Mouse (Mus musculus) brown adipose tissue, adult 24 weeks (tissue): ENCODE measurements around the gene Pphln1. TPM values are rescaled to one million over a fixed set of nuclear protein-coding genes. Genes with fewer than 3 reads are reported as not detected.

Experiments
- H3K27ac ChIP-seq: fragments of 200-500 bp; replicated peaks from 2 replicates; pipeline ENCODE4 v1.5.1; 2012; ENCODE audit warnings: low read depth, mild to moderate bottlenecking, low read length
- H3K4me1 ChIP-seq: fragments of 200-500 bp; 2 replicates; pipeline ENCODE4 v1.6.1; 2012; ENCODE audit warnings: low read length, mixed read lengths; ENCODE audit not compliant: control insufficient read depth, insufficient read depth, insufficient read length
- H3K4me3 ChIP-seq: fragments of 200-500 bp; 2 replicates; pipeline ENCODE4 v1.5.1; 2012; ENCODE audit warnings: low read depth, mild to moderate bottlenecking, low read length, moderate library complexity; ENCODE audit not compliant: insufficient read depth
- polyA plus RNA-seq: library from polyadenylated mRNA; stranded (reverse); fragments of >200 nt; gene quantifications from 2 replicates; pipeline ENCODE4 v1.2.4, GENCODE M21; 2012; ENCODE audit not compliant: missing spikeins, insufficient read depth, insufficient read length

Pphln1 gene
- polyA plus RNA-seq, 1 experiment = 19.5 TPM

DNA sequence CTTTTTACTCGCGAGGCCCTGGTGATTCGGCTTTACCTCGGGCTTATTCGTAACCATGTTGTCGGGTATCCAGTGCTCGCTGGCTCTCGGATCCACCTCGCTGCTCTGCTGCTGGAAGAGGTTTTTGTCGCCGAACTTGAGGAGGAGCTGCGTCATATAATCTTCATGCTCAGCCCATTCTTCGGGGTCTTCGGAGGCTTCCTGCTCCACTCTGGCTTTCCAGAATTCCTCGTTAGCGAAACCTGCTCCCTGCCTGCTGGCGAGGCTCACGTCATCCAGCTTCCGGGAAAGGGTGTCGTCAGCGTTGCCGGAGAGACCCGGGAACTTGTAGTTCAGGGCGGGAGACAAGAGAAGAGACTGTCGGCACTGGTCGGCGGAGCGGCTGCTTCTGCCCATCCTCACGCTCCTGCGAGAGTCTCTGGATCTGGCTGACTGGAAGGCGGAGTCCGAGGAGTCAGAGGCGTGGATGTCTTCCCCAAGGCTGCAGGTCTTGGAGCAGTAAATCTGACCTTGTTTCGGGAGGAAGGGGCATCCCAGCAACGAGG, 105.1 kb downstream of the Pphln1 start:
- Histone ChIP-seq H3K4me3 (no peak overlapping the region), H3K27ac (no peak overlapping the region), H3K4me1 (no peaks in the 10 kb centered on the region)

DNA sequence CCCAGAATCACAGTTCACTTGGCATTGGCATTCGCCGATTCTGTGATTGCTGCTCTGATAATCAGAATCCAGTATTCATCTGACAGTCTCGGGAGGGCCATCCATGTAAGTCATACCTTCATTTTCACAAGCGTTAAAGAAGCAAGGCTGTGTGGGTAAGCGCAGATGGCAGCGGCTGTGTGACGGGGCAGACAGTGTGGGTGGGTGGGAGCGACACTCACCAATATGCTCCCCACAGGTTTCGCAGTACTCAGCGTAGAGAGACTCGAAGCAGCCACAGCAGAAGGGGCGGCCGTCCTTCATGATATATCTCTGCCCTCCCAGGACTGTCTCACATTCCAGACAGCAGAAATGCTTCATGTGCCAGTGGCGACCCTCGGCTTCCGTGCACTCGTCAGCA, 106.7 kb downstream of the Pphln1 start:
- Histone ChIP-seq H3K27ac (no peak overlapping the region), H3K4me1 (no peaks in the 10 kb centered on the region), H3K4me3 (no peak overlapping the region)

DNA sequence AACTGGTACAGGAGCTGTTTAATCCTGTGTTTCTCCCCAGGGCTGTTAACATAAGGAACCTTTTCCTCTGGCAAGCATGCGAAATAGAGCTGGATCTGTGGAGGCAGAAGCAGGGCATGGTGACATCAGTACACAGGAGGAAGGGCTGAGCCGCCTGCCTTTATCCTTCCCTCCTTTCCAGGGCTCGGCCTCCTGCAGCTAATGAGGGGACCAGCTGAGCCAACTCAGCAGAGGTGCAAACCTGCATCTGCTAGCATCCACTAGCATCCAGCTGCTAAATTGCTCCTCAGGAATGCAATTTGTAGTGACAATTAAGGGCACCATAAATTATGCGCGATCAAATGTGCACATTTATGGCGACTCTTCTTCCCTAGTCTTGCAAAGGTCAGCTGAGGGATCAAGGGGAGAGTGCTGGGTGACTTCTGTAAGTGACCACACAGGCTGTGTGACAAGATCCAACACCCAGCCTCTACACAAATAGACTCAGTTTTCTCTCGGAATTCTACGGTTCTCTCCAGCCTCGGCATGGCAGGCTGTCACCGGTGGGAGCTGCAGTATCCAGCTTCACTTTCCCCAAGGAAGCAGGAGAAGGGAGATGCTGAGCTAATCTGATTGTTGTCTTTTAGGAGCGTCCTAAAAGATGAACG, 112.7 kb downstream of the Pphln1 start:
- no peak overlapping the region for H3K4me3 ChIP-seq
- no peak overlapping the region for H3K27ac ChIP-seq
- H3K4me1 ChIP-seq = peaks cover 11% of the 10 kb centered on the region

DNA sequence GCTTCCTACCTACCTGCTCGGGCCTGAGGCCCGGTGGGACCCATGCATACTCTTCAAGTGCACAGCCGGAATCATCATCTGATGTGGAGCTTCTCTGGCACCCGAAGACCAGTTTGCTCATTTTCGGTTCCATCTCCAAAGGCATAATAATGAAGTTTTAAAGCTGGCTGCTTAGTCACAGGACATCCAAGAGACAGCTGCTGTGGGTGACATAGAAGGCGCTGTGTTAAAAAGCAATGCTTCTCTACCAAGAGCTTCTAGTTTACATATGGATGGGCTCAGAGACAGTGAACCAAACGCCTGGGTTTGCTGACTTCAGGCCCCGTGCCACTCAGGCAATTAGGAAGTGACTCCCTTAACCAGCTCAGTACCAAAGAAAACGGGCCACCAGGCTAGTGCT, 114.3 kb downstream of the Pphln1 start:
- Histone ChIP-seq H3K4me3 (no peak overlapping the region), H3K4me1 (peaks cover 16% of the 10 kb centered on the region), H3K27ac (no peak overlapping the region)

DNA sequence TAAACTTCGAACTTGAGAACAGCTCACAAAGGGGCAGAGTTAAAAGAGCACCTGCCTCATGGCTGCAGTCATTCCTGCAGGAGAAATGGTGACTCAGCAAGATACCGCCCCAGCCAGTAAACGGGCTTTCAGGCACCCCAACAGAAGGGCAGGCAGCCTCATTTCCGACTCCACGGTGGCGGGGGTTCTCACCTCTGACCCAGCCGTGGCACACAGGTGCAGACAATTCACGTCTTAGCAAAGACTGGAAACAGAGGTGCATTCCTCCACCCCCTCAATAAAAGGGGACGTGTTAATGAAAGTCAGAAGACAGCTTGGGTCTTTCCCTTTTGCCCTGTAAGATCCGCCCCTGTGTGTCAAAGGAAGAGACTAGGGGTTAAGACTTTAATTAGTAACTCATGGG, 115.8 kb downstream of the Pphln1 start:
- no peak overlapping the region for H3K27ac ChIP-seq
- H3K4me3 ChIP-seq = no peak overlapping the region
- H3K4me1 ChIP-seq = peaks cover 16% of the 10 kb centered on the region

DNA sequence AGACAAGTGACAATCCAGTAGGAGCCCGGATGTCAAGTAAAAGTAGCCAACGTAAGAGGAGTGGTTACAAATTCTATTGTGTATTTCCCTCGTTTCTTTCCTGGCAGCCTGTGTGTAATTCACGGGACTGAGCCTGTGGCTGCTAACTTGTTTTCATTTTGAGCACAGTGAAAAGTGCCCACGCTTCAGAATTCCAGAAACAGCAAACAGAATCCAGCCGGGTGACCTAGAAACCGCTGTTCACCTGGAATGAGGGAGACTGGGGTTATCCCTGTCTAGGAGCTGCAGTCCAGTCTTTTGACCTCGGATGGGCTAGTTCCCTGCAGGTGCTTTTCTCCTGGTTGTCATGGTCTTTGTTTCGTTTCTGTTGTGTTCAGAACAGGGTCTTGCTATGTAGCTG, 117.2 kb downstream of the Pphln1 start:
- H3K27ac ChIP-seq = 0 out of 2 replicates have a peak overlapping the region, but pooled peaks have one; percentile 21
- no peak overlapping the region for H3K4me3 ChIP-seq
- peaks cover 16% of the 10 kb centered on the region for H3K4me1 ChIP-seq

DNA sequence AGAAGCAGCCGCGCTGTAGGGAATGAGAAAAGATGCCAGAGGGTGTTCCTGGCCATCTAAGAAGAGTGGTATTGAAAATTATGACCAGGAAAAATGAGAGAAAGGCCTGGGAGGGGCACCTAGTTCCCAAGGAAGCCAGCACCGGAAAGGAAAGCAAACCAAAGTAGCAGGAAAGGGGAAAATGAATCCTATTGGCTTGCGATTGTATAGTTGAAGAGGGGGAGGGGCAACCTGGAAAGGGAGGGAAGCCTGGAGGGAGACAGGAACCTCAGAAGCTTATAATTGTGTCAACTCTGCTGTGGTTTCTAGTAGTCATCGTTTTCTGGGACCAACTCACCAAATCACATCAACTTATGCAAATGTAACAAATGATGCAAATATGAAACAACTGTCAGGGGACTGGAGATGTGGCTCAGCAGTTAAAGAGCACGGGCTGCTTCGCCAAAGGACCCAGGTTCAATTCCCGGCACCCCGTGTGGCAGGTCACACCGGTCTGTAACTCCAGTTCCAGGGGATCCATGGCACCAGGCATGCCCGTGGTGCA, 118.9 kb downstream of the Pphln1 start:
- peaks cover 16% of the 10 kb centered on the region for H3K4me1 ChIP-seq
- peak overlapping the region; percentile 96 for H3K4me3 ChIP-seq
- peak overlapping the region; percentile 81 for H3K27ac ChIP-seq

DNA sequence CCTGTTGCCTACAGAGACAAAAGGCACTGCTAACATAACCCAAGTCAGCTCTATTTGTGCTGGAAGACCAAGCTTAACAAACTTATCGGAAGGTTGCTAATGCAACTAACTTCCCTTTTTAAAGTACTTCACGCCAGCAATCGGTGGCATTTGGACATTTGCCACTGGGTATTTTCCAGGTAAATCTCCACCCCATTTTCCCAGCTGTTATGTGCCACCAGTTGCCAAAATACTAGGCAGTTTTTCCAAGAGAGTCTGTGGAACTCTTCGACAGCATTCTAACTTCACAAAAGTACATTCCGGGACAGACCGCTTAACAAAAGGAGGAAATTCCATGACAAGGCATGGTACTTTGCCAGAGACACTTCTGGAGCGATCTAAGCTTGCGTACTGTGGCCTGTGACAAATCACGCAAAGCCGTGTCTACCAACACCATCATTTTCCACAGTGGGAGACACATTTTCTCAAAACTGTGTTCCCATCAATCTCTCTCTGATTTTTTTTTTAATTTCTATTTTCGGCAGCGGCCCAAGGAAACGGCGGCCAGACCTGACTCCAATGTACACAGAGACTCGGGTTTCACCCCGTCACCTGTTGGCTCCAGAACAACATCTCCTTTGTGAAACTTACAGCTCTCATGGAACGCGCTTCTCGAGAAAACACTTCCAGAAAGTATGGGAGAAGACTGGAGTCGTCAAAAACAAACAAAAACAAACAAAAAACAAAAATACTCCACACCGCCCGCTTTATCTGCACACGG, 120.2 kb downstream of the Pphln1 start:
- H3K4me1 ChIP-seq = peaks cover 16% of the 10 kb centered on the region
- peak overlapping the region; percentile 96 for H3K4me3 ChIP-seq
- H3K27ac ChIP-seq = peak overlapping the region; percentile 96

DNA sequence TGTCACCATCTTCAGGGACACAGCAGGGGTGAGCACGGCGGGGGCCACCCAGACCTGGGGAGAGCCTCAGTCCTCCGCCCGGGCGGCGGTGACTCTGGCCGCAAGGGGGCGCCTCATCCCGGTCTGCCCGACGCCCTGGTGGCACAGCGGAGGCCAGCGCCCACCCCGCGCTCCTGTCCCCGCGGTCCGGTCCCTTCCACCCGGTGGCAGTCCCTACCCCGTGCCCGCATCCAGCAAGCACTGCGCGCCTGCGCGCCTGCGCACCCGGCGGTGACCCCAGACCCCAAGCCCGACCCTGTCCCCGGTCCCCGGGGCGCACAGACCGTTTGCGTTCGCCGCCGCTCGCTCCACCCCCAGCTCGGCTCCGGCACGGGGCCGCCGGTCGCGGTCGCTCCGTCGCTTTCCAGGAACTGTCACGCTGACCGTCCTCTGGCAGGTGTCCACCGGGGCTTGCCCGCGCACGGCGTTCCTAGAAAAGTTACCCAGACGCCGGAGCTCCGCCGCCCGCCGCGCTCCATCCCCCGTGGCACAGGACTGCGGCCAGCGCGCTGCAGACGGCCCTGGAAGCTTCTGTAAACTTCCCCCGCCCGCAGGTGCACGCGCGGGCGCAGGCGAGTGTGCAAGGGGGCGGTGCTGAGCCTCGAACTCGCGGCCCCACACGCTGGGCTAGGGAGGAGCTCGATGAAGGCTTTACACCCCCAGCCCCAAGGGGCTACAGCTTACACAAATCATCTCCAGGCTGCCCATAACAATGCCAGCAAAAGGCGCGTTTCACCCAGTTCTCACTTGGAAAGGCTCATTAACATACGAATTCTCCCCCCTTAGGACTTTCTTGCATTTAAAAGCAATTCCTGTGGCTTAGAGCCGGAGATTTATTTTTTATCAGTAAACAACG, 121.0 kb downstream of the Pphln1 start:
- Histone ChIP-seq H3K4me3 (peak overlapping the region; percentile 96), H3K4me1 (peaks cover 14% of the 10 kb centered on the region), H3K27ac (peak overlapping the region; percentile 96)

DNA sequence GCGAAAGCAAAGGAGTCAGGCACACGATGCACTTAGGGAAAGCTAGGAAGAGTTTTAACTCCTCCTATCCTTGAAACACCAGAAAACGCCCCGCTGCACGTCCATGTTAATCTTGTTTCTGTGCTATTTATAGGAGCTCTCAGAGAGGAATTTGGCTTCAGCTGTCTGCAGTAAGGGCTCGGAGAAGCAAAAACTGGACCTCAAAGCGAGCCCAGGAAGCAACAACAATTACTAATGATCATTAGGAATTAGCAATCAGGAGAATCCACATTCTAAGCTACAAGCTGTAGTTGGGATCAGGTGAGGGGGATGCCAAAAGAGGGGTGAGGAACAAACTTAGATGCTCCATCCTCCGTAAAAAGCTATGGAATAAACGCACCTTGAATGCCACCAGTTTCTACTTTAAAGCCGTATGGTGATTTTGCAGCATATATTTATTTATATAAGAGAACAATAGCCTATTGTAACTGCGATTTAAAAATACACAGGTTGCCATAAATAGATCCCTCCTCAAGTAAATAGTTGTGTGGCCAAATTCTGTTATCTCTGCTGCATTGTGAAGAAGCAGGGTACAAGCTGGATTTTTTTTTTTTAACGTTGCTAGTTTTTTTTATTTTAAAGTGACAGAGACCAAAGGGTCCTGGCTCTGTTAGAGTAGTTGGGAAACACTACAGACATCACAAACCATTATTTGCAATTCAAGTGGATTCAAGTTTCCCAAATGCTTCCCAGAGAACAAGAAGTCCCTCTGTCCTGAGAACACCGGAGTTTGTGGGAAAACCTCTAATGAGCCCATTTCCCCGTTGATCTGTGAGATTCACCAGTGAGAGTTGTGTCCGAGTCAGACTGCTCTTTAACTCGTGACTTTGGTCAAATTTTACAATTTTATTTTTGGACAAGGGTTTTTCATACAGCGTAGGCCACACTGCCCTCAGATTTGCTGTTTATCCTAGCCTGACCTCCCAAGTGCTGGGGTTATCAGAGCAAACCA, 122.0 kb downstream of the Pphln1 start:
- peaks cover 8% of the 10 kb centered on the region for H3K4me1 ChIP-seq
- peak overlapping the region; percentile 96 for H3K4me3 ChIP-seq
- H3K27ac ChIP-seq = peak overlapping the region; percentile 96

DNA sequence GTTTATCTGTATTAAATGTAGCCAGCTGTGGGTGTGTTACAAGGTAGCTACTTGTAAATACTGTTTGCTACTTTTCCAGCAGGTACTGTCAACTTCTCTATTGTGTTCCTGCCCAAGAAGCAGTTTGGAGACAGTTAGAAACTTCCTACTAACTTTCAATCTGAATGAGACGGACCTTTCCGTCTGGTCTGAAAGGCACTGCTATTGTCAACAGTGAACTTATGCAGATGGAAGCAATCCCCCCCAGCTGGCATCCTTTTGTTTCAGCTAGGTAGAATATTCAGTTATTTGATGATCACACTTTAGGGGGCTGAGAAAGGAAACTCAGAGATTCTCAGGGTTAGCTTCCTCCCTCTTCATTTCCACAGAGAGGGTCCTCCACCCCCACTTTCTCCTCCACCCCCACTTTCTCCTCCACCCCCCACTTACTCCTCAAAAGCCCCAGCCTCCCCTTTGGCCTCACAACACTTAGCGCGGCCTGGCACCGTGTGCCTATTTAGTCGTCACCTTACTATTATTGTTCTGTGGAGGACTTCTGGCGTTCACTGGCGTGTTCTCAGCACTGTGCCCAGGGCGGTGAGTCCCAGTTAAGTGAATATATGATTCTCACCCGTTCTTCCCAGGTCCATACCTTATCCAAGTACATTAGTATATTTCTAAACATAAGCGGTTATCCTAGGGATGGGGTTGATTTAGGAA, 123.1 kb downstream of the Pphln1 start:
- peak overlapping the region; percentile 91 for H3K27ac ChIP-seq

DNA sequence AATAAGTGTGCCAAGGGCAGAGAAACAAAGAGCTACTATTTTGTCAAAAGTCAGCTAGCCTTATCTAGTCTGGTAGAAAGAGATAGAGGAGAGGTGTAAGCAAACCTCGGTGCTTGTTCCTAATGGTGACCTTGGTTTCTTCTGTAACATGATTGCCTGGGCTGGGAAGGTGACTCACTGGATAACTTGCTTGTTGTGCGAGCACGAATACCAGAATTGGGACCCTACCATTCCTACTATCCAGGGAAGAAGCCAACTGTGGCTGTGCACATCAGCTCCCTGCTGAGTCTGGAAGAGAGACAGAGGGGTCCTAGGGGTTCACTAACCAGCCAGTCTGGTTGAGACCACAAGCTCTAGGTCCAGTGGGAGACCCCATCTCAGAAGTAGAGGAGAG, 123.6 kb downstream of the Pphln1 start:
- peaks cover 2% of the 10 kb centered on the region; the same call in 1 of the 2 replicates for H3K4me1 ChIP-seq
- H3K27ac ChIP-seq = no peak overlapping the region
- no peak overlapping the region for H3K4me3 ChIP-seq

More for the DNA sequence above, 123.1 kb downstream of the Pphln1 start:
- Histone ChIP-seq H3K4me3 (no peak overlapping the region), H3K4me1 (peaks cover 3% of the 10 kb centered on the region; the same call in 1 of the 2 replicates)

DNA sequence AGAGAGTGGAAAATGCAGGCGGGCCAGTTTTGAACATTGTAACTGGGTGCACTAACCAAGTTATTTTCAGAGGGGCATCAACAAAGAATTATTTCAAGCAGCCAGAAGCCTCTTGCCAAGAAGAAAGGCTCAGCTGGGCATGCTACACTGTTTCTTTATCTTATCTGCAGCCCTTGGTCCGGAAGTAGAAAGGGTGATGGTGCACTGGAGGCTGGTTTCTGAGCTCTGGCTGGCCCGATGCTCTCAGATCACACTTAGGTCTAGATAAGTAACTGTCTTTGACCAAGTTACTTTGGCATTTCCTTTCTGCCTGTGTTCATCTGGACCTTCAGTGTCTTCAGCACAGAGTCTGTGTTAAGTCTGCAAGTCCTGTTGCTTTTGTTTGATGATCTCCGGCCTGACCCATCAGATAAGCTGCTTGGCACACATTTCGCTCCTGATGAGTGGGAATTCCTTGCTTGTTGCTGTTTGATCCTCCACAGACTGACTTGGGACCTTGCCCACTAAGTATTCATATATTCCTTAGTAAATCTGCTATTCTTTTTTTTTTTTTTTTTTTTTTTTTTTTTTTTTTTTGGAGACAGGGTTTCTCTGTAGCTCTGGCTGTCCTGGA, 127.3 kb downstream of the Pphln1 start:
- Histone ChIP-seq H3K27ac (no peak overlapping the region), H3K4me1 (no peaks in the 10 kb centered on the region), H3K4me3 (no peak overlapping the region)
